Mouse (Mus musculus) heart, adult 2 months (tissue): ENCODE results near the gene Smpd3. TPM values are rescaled to one million over a fixed set of nuclear protein-coding genes. Genes with fewer than 3 reads are reported as not detected.
A peak's percentile ranks its signal among the peaks of the same experiment; 100 is the strongest.

Experiments used
- DNase-seq, 2 experiments: peaks; one replicate each; pipeline ENCODE4 v3.0.0; 2021
- H3K27ac ChIP-seq: fragments of 200-600 bp; 2 replicates; pipeline ENCODE4 v1.8.1; 2022
- H3K27me3 ChIP-seq: fragments of 200-500 bp; 2 replicates; pipeline ENCODE4 v1.6.1; 2012; ENCODE audit warnings: mild to moderate bottlenecking, low read length, inconsistent platforms, mixed read lengths; ENCODE audit not compliant: control insufficient read depth, insufficient read depth
- H3K36me3 ChIP-seq: fragments of 200-500 bp; 2 replicates; pipeline ENCODE4 v1.6.1; 2012; ENCODE audit warnings: low read length, inconsistent platforms; ENCODE audit not compliant: control insufficient read depth, insufficient read depth
- H3K4me1 ChIP-seq: fragments of 200-500 bp; 2 replicates; pipeline ENCODE4 v1.6.1; 2011; ENCODE audit warnings: low read length; ENCODE audit not compliant: control insufficient read depth, insufficient read depth
- H3K4me3 ChIP-seq: fragments of 200-600 bp; 2 replicates; pipeline ENCODE4 v1.8.1; 2022
- H3K79me2 ChIP-seq: fragments of 200-500 bp; replicated peaks from 2 replicates; pipeline ENCODE4 v1.6.1; 2012; ENCODE audit warnings: mild to moderate bottlenecking, inconsistent platforms, low read length, moderate library complexity, mixed read lengths; ENCODE audit not compliant: control insufficient read depth, insufficient read depth
- H3K9ac ChIP-seq: fragments of 200-500 bp; 2 replicates; pipeline ENCODE4 v1.6.1; 2012; ENCODE audit warnings: low read depth, mild to moderate bottlenecking, control low read depth, inconsistent platforms, low read length, mixed read lengths
- CTCF ChIP-seq: fragments of 200-600 bp; IDR thresholded peaks from 2 replicates; pipeline ENCODE4 v1.8.1; 2022; ENCODE audit warnings: antibody characterized with exemption, mild to moderate bottlenecking, moderate library complexity
- EP300 ChIP-seq: fragments of 200-500 bp; IDR thresholded peaks from 2 replicates; pipeline ENCODE4 v1.6.1; 2011; ENCODE audit warnings: low read depth, low read length, control low read depth; ENCODE audit not compliant: insufficient read depth
- POLR2A ChIP-seq: fragments of 200-500 bp; IDR thresholded peaks from 2 replicates; pipeline ENCODE4 v1.6.1; 2011; ENCODE audit warnings: mild to moderate bottlenecking, low read depth, low read length, control low read depth; ENCODE audit not compliant: insufficient read depth
- WGBS: fragments of 180-500 bp; shearing (Covaris S2); methylation state at CpG from one replicate; pipeline ENCODE4 v1.1.7; 2018; 5-methylcytosine and 5-hydroxymethylcytosine counted together
- intact Hi-C: fragments of 180-260 bp; cut with DNase I; formaldehyde crosslinking; loops from one replicate; pipeline ENCODE4 v1.15.1; 2025
- polyA plus RNA-seq: library from polyadenylated mRNA; depleted of rRNA; stranded (reverse); fragments of >200 nt; gene quantifications from 2 replicates; pipeline ENCODE4 v1.2.3, GENCODE M21; 2012
- total RNA-seq, 2 experiments: library from RNA; stranded (reverse); gene quantifications; 2 replicates each; pipeline ENCODE4 v1.2.3; 2021

The Smpd3 gene
- total and polyA plus RNA-seq, 3 experiments, result 2.1 to 3.1 (median 3.1) TPM

DNA sequence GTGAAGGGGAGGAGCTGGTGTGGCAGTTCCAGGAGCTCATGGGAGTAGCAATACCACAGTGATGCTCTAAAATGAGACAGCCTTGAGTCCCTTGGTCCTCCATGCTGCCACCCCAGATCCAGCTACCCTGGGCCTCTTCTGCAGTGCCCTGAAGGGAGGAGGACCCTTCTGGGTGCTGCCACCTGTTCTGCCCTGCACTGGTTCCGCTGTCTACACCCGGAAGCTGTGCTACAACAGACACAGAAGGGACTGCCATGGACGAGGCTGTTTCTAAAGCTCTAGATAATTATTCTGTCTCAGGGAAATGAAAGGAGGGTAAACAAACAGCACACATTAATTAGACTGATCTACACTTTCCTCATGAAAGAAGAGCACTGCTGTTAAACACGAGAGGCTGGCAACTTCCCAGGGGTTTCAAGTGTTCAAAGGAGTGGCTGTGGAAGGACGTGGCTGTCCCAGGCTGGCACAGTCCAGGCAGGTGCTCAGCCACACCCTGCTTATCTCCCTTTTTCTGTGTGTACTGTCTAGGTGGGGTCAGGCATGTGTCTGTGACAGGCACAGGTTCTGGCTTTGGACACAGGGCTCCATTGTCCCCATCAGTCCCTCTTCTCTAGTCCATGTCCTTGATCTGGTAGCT is 69.0 kb downstream of the Smpd3 start:
- H3K4me1 ChIP-seq, result no peaks in the 10 kb centered on the region
- no peak for DNase-seq
- H3K27me3 ChIP-seq, result no peaks in the 10 kb centered on the region
- intact Hi-C loops, result no loop called here
- no peaks in the 10 kb centered on the region for H3K79me2 ChIP-seq
- 65% methylated on average over 5 of the region's 5 CpGs for WGBS
- no peak overlapping the region for H3K4me3 ChIP-seq
- TF ChIP-seq CTCF (no peak), POLR2A (no peak), EP300 (no peak)
- H3K27ac ChIP-seq, result no peak overlapping the region
- no peaks in the 10 kb centered on the region for H3K36me3 ChIP-seq
- no peak overlapping the region for H3K9ac ChIP-seq

DNA sequence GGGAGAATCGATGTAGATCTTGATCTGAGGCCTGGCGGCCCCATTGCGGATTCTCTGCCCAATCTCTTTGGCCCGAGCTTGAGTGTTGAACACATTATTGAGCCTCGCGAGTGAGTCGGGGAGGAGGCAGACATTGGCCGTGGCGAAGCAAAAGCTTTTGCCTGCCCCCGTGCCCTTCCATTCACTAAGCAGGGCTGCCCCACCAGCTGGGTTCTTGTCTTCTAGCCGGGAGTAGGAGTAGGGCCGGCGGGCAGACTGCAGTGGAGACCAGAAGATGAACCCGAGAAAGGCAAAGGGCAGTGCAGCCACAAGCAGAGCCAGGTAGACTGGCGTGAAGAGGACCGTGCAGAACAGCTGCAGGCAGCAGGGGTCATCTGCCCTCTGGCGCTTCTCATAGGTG is 72.4 kb downstream of the Smpd3 start:
- no peaks in the 10 kb centered on the region for H3K79me2 ChIP-seq
- no peak for TF ChIP-seq CTCF
- no peak for TF ChIP-seq POLR2A
- no peak for TF ChIP-seq EP300
- H3K27ac ChIP-seq, result no peak overlapping the region
- no peak overlapping the region for H3K4me3 ChIP-seq
- H3K36me3 ChIP-seq, result no peaks in the 10 kb centered on the region
- intact Hi-C loops, result no loop called here
- no peak for DNase-seq
- 84% methylated on average over 17 of the region's 17 CpGs for WGBS
- no peaks in the 10 kb centered on the region for H3K27me3 ChIP-seq
- H3K9ac ChIP-seq, result no peak overlapping the region
- H3K4me1 ChIP-seq, result no peaks in the 10 kb centered on the region

DNA sequence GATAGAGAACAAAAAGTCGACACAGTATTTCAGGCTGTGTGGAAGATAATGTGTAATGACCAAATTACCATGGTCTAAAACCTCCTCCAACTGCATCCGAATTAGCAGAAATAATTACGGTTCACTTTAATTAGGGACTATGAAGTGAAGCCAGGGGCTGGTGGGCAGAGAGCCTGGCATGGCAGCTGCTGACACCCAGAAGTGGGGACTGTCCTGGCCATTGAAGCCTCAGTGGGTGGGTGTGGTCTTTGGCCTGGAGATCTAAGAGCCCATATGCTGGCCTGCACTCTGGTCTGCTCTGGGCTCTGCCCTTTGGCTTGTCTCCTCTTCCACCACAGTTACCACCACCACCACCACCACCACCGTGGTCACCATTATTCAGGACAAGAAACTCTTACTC is 73.9 kb downstream of the Smpd3 start:
- Histone ChIP-seq H3K27me3 (no peaks in the 10 kb centered on the region), H3K79me2 (no peaks in the 10 kb centered on the region), H3K36me3 (no peaks in the 10 kb centered on the region), H3K4me3 (no peak overlapping the region), H3K4me1 (no peaks in the 10 kb centered on the region), H3K9ac (no peak overlapping the region), H3K27ac (no peak overlapping the region)
- intact Hi-C loops, result loop anchor here (5.0 kb wide), 1 partner anchor 138 kb away; no protein-coding TSS in a partner anchor
- DNase-seq, result no peak
- TF ChIP-seq POLR2A, result no peak
- no peak for TF ChIP-seq CTCF
- TF ChIP-seq EP300, result no peak
- 98% methylated on average over 4 of the region's 4 CpGs for WGBS

DNA sequence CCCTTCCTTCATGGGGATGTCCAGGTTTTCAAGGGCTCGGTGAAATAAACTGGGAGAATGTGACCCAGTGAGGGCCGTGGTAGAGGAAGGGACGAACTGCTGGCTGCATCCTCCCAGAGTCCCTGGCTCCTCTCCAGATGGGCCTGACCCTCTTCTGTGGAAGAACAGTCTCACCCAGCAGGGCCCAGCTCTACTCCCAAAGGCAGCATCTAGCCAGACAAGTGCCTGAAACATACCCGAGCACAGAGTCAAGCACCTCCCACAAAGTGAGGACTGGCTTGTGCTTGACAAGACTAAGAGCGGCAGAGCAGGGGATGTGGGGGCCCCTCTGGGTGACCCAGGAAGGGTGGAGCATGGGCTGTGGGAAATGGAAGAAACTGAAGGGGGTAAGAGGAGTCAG is 75.4 kb downstream of the Smpd3 start:
- no peak overlapping the region for H3K9ac ChIP-seq
- no peak overlapping the region for H3K27ac ChIP-seq
- DNase-seq, result peak in 1 of 2 experiments; percentile 20
- no peaks in the 10 kb centered on the region for H3K36me3 ChIP-seq
- H3K4me3 ChIP-seq, result no peak overlapping the region
- H3K79me2 ChIP-seq, result no peaks in the 10 kb centered on the region
- no peaks in the 10 kb centered on the region for H3K27me3 ChIP-seq
- no peaks in the 10 kb centered on the region for H3K4me1 ChIP-seq
- intact Hi-C loops, result loop anchor here (5.0 kb wide), 1 partner anchor 140 kb away; no protein-coding TSS in a partner anchor
- TF ChIP-seq EP300, result no peak
- no peak for TF ChIP-seq POLR2A
- TF ChIP-seq CTCF, result no peak
- WGBS, result 24% methylated on average over 5 of the region's 5 CpGs

GRCm38 (mm10) chr8:106260894-106261293 is 76.9 kb downstream of the Smpd3 start:
- Histone ChIP-seq H3K36me3 (no peaks in the 10 kb centered on the region), H3K4me3 (no peak overlapping the region), H3K27ac (no peak overlapping the region), H3K4me1 (no peaks in the 10 kb centered on the region), H3K27me3 (no peaks in the 10 kb centered on the region), H3K79me2 (no peaks in the 10 kb centered on the region), H3K9ac (no peak overlapping the region)
- intact Hi-C loops, result loop anchor here (5.0 kb wide), 1 partner anchor 141 kb away; no protein-coding TSS in a partner anchor
- no peak for TF ChIP-seq POLR2A
- no peak for TF ChIP-seq EP300
- TF ChIP-seq CTCF, result no peak
- DNase-seq, result no peak
- WGBS, result 94% methylated on average over 4 of the region's 4 CpGs

GRCm38 (mm10) chr8:106259579-106260255 is 78.1 kb downstream of the Smpd3 start:
- no peak overlapping the region for H3K27ac ChIP-seq
- 88% methylated on average over 10 of the region's 10 CpGs for WGBS
- no peaks in the 10 kb centered on the region for H3K4me1 ChIP-seq
- DNase-seq, result no peak
- intact Hi-C loops, result loop anchor here (5.0 kb wide), 1 partner anchor 143 kb away; no protein-coding TSS in a partner anchor
- H3K4me3 ChIP-seq, result no peak overlapping the region
- H3K79me2 ChIP-seq, result no peaks in the 10 kb centered on the region
- H3K9ac ChIP-seq, result no peak overlapping the region
- no peaks in the 10 kb centered on the region for H3K36me3 ChIP-seq
- H3K27me3 ChIP-seq, result no peaks in the 10 kb centered on the region
- TF ChIP-seq EP300 (no peak), CTCF (no peak), POLR2A (no peak)
